Mouse (Mus musculus): ENCODE data around the gene Txnrd3.

Gene Txnrd3

DNA sequence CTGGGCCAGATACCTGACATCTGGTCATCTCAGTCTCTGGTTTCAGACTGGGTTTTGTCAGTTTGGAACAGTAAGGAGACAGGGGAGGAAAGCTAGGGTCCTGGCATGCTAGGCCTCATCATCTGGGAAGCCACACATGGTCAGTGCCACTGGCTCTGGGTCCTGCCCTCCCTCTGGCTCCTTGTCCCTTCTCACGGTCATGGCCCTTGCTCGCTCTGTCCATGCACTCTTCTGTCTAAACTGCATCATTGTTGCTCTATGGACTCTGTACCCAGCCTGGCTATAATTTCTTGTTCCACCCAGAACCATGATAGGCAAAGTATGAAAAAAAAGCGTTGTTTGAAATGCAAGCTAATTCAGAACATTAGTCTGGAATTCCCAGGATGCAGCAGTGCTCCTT, 11.2 kb downstream of the Txnrd3 start:
- no peak for DNase-seq (ENCODE audit: inconsistent ontology term)

DNA sequence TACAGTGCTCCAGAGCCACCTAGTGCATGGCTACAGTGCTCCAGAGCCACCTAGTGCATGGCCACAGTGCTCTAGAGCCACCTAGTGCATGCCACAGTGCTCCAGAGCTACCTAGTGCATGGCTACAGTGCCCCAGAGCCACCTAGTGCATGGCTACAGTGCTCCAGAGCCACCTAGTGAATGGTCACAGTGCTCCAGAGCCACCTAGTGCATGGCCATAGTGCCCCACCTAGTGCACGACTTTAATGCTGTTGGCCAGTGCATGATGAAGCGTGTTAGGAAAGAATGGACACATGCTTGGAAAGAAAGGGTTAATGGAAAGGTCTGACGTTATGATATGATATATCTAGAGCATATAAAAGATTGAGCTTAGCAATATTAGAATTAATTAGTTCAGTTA, 14.6 kb downstream of the Txnrd3 start:
- DNase-seq (ENCODE audit: inconsistent ontology term), result no peak

DNA sequence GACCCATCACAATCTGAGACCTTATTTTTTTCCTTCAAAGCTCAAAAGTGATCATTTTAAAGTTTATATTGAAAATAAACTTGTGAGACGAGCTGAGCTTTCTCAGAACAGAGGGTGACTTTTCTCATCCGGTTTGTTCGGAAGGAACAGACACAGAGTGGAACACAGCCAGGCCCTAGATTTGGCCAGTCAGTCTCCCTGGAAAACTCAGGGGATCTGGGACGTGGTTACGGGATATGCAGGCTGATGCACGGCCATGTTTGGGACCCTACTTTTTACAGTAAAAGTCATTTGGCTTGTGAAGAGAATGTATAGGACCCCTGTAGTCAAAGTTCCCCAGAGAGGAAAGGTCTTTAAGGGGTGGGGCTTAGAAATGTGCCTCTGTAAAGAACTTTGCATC, 15.1 kb downstream of the Txnrd3 start:
- no peak for DNase-seq (ENCODE audit: inconsistent ontology term)

DNA sequence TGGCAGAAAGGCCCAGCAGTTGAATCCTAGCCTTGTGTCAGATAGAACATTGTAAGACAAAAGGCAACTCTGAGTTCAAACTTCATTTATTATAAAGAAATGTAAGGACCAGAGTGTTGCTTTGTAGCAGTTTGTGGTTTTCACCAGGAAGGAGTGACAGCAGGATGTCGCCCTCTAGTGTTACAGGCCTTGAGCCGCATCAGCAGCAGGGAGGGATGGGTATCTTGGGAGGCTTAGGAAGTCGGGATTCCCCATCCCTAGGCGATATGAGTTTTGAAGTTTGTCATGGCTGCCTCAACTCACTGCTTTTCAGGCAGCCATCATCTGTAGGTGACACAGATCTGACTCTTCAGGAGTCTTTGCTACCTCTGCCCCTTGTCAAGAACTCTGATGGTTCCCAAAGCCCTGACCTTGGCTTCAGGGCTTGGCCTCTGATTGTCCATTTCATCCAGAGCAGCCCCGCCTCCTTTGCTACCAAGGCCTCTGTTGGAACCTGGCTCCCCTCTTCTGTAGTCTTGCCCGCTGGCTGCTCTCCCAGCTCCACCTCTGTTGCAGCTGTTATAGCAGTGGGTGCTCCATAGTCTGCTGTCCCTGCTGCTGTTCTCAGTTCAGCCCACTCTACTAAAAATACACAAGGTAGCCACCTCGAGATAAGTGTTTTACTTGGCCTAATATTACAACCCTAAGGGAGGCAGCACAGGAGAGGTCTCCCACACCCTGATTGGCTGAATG, 16.1 kb downstream of the Txnrd3 start:
- DNase-seq (ENCODE audit: inconsistent ontology term), result no peak

DNA sequence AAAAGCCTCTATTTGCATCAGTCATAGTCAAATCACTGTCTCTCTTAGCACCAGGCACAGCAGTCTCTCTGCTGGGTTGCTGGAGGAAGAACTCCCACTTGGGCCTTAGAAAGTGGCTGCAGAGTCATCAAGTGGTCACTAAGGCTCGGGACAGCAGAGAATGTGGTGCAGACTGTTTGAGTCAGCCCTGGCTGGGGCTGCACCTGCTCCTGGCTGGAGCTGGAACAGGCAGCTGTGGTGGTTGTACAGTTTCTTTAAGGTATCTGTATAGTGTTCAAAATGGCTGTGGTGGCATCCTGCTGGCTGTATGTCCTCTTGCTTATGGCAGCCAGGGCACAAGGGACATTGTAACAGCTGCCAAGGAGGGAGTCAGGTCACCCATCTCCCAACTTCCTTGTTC, 16.7 kb downstream of the Txnrd3 start:
- DNase-seq (ENCODE audit: inconsistent ontology term), result no peak

DNA sequence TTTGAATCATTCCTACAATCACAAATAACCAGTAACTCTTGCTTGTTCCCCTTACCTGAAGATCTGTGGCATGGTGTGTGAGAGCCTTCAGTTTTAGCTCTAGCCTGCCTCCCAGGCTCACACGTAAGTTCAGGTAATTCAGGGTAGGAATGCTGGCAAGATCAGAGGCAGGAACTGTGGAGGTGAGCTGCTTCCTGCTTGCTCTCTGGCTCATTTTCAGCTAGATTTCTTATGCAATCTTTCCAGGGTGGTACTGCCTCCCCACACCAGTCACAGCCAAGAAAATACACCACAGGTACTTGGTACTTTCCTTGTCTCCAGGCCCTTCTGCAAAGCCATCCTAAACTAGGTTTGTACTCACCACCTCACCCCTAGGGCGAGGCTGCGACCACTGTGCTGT, 18.7 kb downstream of the Txnrd3 start:
- no peak for DNase-seq (ENCODE audit: inconsistent ontology term)

DNA sequence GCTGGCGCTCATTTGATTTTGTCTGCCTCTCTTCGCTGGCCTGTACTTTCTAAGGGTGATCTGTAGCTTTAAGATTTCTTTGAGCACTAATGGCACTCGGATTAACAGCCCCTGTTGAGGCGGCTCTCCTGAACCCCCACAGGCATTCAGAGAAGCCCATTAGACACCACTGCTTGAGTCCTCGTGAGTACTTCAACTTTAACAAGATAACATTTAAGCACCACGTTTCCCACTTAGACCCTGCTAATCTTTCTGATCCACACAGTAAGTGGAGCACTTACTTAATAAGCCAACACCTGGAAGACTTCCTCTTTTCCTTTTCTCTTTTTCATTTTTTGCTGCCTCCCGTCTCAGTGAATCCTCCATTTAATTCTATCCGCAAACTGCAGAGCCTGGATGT, 21.4 kb downstream of the Txnrd3 start:
- DNase-seq (ENCODE audit: inconsistent ontology term), result no peak

DNA sequence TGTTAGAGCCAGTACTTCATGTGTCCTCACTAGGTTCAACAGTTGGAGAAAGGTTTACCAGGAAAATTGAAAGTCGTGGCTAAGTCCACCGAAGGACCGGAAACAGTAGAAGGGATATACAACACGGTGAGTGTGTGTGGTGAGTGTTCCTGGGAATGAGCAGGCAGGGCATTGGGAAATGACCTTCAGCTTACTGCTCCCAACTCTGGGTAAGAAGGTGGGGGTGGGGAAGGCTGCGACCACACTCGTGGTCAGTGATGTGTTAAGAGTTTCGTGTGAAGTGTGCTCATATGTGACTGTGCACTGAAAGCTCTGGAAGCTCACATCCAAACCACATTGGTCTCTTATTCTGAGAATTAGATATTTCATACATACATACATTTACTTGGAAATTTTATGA, 21.9 kb downstream of the Txnrd3 start:
- no peak for DNase-seq (ENCODE audit: inconsistent ontology term)

DNA sequence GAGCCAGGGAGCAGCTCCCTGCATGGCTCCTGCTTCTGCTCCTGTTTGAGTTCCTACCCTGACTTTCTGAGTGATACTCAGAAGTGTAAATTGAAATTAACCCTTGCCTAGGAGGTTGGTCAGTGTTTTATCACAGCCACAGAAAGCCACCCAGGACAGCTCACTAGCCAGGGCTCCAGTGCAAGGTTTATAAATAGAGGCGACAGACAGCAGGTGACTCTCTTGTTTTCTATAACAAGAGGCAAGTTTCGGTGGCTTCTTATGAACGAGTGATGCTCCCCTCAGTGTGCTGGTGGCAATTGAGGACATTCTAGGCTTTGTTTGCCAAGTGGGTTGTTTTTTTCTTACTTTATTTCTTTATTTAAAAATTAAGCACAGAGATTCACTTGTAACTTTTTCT, 23.2 kb downstream of the Txnrd3 start:
- DNase-seq (ENCODE audit: inconsistent ontology term), result no peak

DNA sequence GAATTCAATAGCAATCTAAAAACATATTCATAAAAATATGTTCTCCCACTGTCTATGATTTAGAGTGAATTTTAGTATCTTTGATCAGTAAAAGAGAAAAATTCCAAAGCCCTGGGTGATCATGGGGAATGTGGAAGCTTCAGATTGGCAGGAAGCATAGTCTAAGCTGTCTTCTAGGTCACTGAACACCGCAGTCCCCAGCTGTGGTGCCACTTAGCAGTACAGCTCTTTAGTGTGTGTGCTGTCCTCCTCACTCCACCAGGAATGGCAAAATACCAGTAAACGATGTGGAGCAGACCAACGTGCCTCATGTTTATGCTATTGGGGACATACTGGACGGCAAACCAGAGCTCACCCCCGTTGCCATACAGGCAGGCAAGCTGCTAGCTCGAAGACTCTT, 25.8 kb downstream of the Txnrd3 start:
- peak; percentile 47 for DNase-seq (ENCODE audit: inconsistent ontology term)

DNA sequence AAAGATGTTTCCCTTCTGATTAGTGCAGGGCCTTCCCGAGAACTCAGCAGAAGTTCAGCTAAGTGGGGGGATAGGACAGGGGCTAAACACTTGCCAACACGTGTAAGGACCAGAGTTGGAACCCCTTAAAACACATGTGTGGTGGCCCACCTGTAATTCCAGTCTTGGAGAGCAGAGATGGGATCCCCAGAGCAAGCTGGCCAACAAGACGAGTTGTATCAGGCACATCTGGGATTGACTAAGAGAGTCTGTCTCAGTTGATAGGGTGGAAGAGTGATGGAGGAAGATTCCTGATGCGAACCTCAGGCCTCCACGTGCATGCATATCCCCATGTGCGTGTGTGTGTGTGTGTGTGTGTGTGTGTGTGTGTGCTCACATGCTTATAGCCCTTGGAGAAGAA, 27.6 kb downstream of the Txnrd3 start:
- no peak for DNase-seq (ENCODE audit: inconsistent ontology term)

DNA sequence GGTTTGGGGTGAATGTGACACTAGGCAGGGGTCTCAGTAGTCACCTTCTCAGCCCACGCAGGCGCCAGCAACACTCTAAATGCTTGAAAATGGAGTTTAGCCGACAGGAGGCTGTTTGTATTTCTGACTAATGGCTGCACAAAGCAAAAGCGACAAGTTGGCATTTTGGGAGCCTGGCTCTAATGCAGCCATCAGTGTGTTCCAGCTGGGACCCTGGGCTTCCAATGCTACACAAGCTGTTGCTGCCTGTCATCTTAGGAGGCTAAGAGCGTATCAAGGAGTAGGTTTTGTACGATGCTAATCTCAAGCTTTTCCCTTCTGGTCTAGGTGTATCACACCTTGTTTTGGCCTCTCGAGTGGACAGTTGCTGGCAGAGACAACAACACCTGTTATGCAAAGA, 28.9 kb downstream of the Txnrd3 start:
- DNase-seq (ENCODE audit: inconsistent ontology term), result no peak

DNA sequence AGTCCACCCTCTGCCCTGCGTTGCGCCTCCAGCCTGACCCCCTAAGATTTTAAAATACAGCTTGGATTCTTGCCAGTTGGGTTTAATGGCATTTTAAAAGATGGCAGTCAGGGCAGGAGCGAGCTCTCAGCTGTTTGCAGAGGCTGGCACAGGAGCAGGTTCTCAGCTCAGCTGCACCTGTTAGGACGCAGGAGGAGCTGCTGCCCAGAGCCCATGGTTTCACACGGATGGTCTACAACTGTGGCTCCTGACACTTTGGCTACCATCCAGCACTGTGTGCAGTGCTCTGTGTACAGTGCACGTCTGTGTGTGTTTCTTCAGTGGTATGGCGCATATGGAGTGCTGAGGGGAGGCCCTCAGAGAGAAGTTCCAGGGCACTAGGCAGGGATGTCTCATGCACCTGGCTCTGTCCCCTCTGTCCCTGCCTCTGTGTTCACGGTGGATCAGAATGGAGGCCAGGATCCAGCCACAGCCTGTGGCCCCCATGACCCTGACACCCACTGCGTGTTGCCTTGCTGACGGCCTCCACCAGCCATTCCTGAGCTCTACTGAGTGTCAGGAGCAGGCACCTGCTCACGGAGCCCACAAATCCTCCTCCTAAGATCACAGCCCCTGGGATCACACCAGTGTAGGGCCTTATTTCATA, 29.5 kb downstream of the Txnrd3 start:
- DNase-seq (ENCODE audit: inconsistent ontology term), result no peak

DNA sequence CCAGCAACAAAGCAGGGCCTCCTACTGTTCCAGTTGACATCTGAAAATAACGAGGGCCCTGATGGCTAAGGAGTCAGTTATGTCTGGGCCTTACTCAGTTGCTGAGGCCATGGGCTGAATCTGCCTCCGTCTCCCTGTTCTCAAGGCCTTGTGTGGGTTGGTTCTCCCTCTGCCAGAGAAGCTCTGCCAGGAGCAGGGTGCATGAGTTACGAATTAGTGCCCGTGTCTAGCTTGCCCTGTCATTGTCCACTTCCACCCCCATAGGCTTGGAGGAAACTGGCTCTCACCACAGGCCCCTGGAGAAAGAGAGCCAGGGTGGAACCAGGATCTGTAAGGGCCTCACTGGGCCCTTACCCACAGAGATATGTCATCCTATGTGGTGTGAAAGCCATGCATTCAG, 34.7 kb downstream of the Txnrd3 start:
- DNase-seq (ENCODE audit: inconsistent ontology term), result no peak

DNA sequence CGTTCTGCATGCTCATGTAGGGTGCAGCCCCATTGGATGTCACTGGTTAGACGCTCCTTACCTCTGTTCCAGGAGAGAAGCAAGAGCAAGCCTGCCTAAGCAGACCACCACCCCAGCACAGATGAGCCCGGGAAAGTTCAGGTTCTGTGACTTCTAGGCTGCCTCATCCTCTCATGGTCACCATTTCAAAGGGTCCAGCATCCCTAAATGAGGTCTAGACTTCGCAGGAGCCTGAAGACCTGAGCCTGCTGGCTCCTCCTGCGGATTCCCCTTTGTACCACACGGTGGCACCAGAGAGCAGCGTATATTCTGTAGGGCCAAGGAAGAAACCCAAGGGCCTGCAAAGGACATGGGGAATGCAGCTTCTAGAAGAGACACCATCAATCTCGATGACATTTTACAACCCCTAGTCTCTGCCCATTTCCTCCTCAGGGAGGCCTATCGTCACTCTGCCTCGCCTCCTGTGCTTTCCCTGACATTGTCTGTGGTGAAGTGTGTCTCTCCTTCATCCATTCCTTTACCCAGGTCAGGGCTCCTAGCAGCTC, 35.6 kb downstream of the Txnrd3 start:
- peak; percentile 64 for DNase-seq (ENCODE audit: inconsistent ontology term)

DNA sequence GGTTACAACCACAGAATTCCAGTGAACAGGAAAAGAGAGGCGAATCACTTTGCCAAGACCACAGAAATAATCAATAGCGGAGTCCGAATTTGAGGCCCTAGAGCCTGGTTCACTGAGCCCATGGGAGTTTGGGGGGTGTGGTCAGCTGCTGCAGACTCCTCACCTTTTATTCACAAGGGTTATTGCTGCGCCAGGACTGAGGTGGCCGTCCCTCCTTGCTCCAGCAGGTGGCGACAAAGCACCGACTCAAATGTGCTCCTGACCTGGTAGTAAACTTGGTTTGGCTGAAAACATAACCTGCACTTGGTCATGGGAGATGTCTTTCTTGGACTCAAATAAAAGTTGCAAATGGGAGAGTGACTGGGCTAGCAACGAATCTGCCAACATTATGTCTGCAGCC, 36.4 kb downstream of the Txnrd3 start:
- peak; percentile 76 for DNase-seq (ENCODE audit: inconsistent ontology term)

DNA sequence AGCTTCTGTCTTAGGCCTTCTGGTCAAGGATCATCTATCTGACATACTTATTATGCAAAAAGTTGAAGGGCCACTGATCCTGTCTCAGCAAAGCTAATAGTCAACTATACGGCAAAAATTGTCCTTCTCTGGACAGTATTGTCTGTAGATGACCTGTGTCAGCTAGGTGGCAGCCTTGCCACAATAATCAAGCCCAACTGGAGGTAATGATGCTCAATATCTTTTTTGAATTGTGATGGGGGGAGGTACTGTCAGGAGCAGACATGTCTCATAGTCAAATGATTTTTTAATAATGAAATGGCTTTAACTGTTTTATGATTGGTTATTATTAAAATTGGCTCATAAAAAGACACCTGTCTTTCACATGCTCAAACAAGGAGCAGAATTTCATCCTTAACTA, 40.4 kb downstream of the Txnrd3 start:
- peak; percentile 52 for DNase-seq (ENCODE audit: inconsistent ontology term)

DNA sequence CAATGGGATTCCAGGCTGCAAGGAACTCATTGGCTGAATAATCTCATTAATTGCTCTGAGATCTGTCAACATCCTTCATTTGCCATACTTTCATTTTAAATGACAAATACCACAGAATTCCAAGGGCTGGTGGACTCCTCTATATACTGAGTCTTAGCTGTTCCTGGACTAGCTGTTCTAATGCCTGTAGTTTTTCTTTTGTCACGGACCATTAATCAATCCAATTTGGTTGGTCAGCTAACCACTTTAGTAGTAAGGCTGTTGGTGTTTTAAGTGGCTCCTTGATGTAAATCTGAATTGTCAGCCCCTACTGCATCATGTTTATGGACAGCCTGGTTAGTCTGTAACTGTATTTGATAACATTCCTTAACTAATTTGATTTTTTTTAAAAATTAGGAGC, 43.3 kb downstream of the Txnrd3 start:
- peak; percentile 9 for DNase-seq (ENCODE audit: inconsistent ontology term)

DNA sequence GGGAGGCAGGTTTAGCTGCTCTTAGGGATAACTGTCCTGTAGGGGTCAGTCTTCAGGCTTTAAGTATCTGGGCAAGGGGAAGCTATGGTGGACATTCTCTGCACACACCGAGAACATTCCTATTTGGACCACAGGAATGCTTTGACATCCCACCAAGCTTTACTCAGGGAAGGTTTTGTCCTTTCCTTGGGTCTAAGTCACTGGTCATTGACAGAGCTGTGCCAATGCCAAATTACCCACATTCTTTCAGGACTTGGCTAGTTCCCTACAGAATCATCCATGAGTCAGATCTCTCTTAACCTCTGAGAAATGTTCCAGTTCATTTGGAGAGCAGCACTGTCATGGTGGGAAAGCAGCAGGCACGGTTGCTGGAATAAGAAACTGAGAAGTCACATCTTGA, 62.8 kb downstream of the Txnrd3 start:
- peak; percentile 96 for DNase-seq (ENCODE audit: inconsistent ontology term)

DNA sequence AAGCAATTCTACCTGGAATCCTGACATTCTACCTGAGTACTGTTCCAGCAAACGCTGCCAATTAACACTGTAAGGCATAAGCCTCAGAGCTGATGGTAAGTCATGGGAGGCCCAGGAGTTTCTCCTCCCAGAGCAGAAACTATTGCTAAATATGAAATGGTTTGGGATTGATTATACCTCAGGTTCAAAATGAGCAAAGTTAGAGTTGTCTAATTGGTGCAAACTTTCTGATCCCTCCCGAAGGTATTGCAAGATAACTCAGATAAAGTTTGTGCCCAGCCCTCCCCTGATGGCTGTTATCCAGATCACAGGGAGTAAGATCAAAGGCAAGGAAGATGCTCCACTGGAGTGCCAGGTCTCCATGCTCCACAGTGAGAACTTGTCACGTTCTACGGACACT, 63.5 kb downstream of the Txnrd3 start, which contains the start of gene Vmn1r40:
TSS of gene Vmn1r40 (plus strand) at position 301 of the 400 bp plus-strand sequence.
- DNase-seq (ENCODE audit: inconsistent ontology term), result no peak

DNA sequence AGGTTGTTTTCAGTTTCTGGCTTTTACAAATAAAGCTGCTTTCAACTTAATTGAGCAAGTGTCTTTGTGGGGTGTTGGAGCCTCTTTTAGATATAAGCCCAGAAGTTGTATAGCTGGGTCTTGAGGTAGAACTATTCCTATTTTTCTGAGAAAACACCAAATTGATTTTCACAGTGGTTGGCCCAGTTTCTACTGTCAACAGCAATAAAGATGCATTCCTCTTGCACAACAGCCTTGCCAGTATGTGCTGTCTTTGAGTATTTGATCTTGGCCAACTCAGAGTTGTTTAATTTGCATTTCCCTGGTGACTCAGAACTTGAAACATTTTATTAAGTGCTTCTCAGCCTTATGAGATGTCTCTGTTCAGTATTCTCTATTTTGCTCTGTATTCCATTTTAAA, 74.3 kb downstream of the Txnrd3 start:
- DNase-seq (ENCODE audit: inconsistent ontology term), result peak; percentile 51
